Mouse (Mus musculus): ENCODE measurements around the gene Rrn3. TPM values are rescaled to one million over a fixed set of nuclear protein-coding genes. Genes with fewer than 3 reads are reported as not detected.
"Not testable (repeated sequence)": the region's sequence is repeated elsewhere in the genome, so short reads cannot be mapped to it uniquely, and the experiment has no call there.

The Rrn3 gene
- polyA plus RNA-seq (2017; shearing (Covaris generic)), result 10 to 100 TPM; 47.8 to 54.8 (median 48.1) TPM

- peak; percentile 99 for ATAC-seq
Observed at GRCm38 (mm10) chr16:13780353-13781036, at the start of gene Rrn3. Rrn3 (plus strand) TSS chr16:13780708.

- no peak for ATAC-seq
Observed at GRCm38 (mm10) chr16:13732786-13733185, 47.7 kb upstream of the Rrn3 start.

- peak; percentile 58 for ATAC-seq
Observed at GRCm38 (mm10) chr16:13733518-13734137, 46.9 kb upstream of the Rrn3 start.

DNA sequence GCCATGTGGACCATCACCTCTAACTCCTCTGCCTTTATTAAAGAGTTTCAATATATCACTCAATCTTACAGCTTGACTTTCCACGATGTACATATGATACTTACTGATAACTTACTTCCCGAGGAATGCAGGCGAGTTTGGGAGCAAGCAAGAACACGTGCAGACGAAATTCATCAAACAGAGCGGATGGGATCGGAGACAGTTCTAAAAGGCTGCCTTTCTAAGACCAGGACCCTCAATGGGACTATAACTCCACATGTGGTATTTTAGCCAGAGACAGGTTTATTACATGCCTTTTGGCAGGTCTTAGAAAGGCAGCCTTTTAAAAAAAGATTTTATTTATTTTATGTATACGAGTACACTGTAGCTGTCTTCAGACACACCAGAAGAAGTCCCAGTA is 44.5 kb upstream of the Rrn3 start:
- no peak for ATAC-seq

DNA sequence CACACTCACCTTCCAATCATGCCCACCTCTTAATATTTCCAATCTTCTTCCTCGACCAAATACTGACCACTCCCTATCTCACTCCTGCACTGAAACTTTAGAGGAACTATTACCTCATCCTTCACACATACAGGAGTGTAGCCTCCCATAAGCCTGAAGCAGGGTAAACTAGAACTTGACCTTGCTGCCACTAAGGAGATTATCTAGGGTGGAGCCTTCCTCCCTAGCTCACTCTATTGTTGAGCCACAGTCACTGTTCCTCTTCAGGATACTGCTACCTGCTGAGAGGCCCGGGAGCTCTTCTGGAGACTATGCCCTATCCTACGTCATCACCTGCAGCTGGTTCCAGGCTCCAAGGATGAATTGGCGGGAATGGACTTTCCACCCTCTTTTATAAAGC is 41.5 kb upstream of the Rrn3 start:
- not testable (repeated sequence) for ATAC-seq

DNA sequence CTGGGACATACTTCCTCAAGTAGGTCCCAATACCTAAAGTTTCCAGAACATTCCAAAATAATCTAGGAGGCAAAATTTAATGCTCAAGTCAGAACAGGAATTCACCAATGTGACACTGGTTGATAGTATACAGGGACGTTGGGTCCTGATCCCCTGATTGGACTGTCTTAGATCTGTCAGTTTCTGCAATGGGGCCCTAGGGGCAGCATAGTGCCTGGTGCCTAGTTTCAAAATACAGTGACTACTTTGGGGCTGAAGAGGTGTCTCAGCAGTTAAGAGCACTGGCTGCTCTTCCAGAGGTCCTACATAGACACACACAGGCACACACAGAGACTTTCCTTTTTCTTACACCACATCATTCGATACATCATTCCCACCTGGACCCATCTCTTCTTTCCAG is 39.7 kb upstream of the Rrn3 start:
- no peak for ATAC-seq

DNA sequence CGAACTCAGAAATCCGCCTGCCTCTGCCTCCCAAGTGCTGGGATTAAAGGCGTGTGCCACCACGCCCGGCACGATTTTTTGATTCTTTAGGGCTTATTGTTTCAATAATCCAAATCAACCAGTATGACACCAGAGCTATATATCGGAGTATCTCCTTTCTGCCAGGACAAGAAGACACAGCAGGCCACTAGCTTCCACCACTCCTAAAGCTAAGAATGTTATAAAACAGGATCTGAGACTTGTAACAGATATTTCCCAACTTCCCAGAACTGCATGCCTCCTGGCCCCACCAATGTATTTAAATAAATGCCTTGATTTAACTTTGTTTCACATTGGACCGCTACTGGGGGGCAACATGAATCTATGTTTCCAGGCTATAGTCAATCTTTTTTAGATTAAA is 32.8 kb upstream of the Rrn3 start:
- no peak for ATAC-seq

DNA sequence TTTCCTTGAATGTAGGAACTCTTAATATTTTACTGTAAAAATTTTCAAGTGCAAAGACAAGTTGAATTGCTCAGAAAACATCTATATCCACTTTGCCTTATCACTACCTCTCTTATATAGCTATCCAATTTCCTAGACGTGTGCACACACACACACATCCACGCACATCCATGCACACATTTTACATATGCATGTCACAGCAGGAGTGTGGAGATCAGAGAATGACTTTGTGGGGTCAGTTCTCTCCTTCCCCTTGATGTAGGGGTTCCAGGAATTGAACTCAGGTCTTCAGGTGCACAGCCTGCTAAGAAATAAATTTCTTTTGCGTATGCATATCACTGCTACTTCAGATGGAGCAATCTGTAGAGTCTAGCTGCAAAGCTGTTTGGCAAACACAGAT is 32.4 kb upstream of the Rrn3 start:
- no peak for ATAC-seq

DNA sequence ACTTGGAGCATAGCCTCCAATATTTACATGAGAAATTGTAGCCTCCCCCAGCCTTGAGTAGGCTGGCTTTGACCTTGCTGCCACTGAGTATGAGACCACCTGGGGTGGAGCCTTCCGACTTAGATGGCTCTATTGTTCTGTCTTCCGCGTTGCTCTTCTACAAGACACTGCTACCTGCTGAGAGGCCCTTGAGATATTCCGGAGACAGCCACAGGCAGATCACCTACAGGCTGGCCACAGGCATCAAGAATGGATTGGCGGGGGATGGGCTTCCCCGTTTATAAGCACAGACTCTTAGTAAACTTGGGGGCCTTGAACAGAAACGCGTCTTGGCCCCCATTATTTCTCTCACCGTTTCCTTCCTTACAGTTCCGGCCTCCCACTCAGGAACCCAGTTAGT is 31.7 kb upstream of the Rrn3 start:
- not testable (repeated sequence) for ATAC-seq

DNA sequence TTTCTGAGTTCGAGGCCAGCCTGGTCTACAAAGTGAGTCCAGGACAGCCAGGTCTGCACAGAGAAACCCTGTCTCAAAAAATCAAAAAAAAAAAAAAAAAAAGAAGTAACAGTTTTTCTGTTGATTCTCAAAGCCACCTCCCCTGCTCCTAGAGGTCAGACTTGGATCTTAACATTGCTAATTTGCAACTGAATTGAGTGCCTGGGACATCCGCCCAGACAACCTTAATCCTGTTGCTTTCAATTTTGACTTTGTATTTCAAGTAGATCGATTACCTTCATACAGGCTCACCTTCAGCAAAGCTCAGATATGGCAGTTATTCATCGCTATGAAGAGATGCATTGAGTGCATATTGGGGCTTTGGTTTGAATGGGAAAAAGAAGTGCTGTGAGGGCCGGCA is 31.2 kb upstream of the Rrn3 start:
- ATAC-seq, result no peak

DNA sequence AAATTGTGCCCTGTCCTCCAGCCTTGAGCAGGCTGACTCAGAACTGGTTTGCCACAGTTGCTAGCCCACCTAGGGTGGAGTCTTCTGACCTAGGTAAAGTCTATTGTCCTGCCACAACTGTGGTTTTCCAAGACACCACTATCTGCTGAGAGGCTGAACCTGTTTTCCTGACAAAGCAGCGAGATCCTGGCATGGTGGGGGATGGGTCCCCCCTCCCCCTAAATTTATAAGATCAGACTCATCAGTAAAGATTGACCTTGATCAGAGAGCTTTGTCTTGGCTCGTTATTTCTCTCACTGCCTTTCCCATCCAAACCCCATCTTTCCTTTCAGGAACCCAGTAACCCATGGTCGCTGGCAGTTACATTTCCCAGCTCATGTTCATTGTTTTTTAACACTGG is 30.5 kb upstream of the Rrn3 start:
- no peak for ATAC-seq

GRCm38 (mm10) chr16:13750626-13751025 is 29.9 kb upstream of the Rrn3 start:
- no peak for ATAC-seq

DNA sequence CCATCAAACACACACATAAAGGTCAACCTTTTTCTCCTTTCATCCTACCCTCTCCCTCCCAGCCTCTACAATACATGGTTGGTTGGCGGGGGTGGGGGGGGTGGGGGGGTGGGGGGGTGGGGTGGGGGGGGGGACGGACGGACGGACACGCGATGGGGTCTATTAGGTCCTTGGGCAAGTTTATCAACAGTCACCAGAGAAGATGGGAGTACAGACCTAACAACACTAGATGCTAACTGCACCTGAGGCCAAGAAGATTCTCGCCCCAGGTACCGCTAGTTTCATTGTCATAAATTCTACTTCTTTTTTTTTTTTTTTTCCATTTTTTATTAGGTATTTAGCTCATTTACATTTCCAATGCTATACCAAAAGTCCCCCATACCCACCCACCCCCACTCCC is 26.5 kb upstream of the Rrn3 start:
- ATAC-seq, result no peak

- ATAC-seq, result peak; percentile 97
Observed at GRCm38 (mm10) chr16:13754400-13755190, 25.9 kb upstream of the Rrn3 start.

- no peak for ATAC-seq
Observed at GRCm38 (mm10) chr16:13757823-13758222, 22.7 kb upstream of the Rrn3 start.

DNA sequence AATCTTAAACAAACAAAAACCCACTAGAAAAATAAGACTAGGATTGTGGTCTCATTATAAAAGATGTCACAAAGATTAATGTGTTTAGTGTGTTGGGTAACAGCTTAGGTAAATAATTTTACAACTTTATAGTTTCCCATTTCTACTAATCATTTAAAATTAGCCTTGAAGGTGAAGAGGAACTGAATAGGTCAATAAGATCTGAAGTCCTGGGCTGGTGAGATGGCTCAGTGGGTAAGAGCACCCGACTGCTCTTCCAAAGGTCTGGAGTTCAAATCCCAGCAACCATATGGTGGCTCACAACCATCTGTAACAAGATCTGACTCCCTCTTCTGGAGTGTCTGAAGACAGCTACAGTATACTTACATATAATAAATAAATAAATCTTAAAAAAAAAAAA is 17.7 kb upstream of the Rrn3 start:
- not testable (repeated sequence) for ATAC-seq

DNA sequence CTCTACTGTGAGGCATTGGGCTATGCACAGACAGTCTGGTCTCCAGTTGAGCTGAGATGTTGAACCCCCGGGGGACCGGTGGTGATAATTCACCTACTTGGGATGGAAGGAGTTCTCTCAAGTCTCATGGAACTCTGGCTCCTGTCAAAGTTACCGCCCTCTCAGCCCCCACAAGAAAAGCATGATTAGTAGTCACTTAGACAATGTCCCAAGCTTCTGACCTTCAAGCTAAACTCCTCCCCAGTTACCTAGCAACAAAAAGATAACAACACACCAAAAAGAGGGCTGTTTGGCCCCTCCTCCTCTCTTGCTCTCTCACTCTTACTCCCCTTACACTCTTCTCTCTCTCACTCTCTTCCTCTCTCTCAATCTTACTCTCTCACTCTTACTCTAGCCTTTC is 16.0 kb upstream of the Rrn3 start:
- no peak for ATAC-seq

DNA sequence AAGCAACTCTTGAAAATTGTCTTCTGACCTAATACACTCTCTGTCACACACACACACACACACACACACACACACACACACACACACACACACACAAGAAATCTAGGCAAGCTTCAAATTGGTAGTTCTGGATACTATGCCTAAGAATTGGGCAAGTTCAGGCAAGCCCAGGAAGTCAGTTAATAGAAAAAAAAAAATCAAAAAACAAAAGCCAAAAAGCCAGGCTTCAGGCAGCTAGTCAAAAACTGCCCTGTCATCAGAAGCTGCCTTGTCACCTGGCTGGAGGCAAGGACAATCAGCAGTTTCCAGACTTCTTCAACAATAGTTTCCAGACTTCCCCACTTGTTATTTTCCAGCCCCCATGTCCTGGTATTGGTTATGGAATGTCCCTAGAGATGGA is 14.1 kb upstream of the Rrn3 start:
- ATAC-seq, result no peak

GRCm38 (mm10) chr16:13771603-13772002 is 8.9 kb upstream of the Rrn3 start:
- not testable (repeated sequence) for ATAC-seq

DNA sequence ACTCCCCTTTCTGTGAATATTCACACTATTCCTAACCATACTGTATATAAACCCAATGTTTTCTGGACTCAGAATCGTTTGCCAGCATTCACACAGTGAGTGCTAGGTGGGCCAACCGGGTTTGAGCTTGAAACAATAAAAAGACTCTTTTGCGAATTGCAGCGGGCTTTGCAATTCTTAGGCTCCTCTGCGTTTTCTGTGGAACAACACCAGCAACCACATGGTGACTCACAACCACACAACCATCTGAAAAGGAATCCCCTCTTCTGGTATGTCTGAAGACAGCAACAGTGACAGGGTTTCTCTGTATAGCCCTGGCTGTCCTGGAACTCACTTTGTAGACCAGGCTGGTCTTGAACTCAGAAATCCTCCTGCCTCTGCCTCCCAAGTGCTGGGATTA is 8.5 kb upstream of the Rrn3 start:
- ATAC-seq, result not testable (repeated sequence)

DNA sequence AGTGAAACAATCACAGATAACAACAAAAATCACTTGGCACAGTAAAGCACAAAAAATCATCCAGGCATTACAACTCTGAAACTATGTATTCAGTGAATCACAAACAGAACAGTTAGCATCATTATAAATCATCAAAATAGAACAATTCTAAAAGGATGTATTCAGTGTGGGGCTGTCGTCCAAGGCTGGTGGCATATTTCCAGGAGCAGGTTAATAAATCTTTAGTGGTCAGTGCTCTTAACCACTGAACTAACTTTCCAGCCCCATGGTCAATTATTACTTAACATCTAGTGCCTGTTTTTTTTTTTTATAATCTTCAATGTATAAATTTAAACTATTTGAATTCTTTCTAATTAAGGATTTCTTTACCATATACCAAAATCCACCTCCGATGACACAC is 6.5 kb upstream of the Rrn3 start:
- ATAC-seq, result not testable (repeated sequence)

DNA sequence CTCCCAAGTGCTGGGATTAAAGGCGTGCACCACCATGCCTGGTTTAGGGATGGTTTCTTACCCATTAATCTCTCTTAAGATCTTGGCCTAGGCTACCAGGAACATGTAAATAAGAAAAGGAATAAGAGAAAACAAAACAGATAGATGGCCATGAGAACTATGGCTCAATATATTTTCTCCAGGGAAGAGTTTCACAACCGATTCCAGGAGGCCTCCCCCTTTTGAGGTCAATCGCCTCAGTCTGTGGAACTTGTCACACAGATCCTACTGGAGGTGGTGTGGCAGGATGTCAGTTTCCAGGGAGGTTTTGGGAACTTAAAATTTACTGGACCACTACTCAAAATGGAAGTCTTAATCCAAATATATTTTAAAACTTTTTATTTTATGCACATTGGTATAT is 5.9 kb upstream of the Rrn3 start:
- not testable (repeated sequence) for ATAC-seq

GRCm38 (mm10) chr16:13781216-13781615 is 708 bp downstream of the Rrn3 start:
- ATAC-seq, result no peak

DNA sequence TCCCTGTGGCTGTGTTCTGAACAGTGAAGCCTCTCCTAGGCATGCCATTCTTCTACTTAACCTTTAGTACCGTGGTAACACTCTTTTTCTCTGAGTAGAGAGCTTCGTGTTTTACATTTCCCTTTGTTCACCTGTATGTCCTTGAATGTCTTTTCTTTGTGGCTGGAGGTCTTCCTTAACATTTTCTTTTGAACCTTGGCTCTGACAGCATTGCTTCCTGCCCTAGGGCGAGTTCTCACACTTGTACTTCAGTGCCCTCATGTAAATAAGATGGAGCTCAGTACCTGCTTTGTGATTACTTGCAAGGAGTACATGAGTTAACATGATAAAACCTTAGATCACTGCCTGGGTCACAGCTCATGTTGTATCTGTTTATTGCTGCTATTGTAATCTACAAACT is 5.4 kb downstream of the Rrn3 start:
- ATAC-seq, result no peak
